Mouse (Mus musculus): ENCODE measurements at regions not wholly inside any gene's neighbourhood (a gene's known extent, or its start where the extent isn't known, plus 50 kb on each side); places are given as distances from the start of the nearest gene placed in this dataset.

DNA sequence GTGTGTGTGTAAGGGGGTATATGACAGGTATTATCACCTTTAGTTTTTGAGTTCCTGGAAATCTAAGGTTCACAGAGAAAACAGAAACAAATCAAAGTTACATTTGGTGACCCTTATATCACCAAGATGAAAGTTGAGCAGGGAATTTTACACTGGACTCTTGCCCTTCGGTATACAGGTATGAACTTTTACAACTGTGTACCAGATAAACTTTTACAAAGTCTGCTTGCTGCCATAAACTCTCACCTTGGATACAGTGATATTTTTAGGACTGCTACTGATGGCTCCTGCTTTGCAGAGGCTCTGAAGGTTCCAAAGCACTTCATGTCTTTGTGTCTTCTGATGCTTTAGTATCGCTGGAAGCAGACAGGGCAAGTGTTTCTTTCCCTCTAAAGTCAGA is 461.3 kb upstream of the Smarca2 start:
- Histone ChIP-seq H3K4me3 (replicated peaks) (no peak overlapping the region), H3K4me2 (replicated peaks) (no peak overlapping the region), H3K27me3 (no peaks in the 10 kb centered on the region), H3K9me3 (no peaks in the 10 kb centered on the region), H3K27ac (no peak overlapping the region), H3K9ac (replicated peaks) (no peak overlapping the region), H3K36me3 (no peaks in the 10 kb centered on the region), H3K4me1 (replicated peaks) (peaks cover 12% of the 10 kb centered on the region; the same call in 1 of the 2 replicates)
- 93% methylated on average over 2 of the region's 2 CpGs for WGBS
- no peak for ATAC-seq

DNA sequence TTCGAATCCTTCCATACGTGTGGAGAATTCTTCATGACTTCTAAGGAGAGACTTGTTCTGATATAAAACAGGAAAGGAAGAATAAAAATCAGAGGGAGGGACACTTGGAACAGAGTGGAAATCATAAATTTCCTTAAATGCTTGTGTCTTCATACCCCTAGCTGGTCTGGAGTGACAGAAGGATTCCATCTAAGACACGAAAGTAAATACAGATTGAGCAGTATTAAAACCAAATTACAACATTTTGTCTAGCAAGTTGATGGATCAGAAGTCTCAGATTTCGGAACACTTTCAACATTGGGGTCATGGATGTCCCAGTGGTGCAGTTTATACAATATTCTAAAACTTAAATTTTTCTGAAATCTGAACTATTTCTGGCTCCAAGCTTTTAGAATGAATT is 453.6 kb upstream of the Smarca2 start:
- ATAC-seq, result no peak
- Histone ChIP-seq H3K4me1 (replicated peaks) (no peaks in the 10 kb centered on the region), H3K36me3 (no peaks in the 10 kb centered on the region), H3K4me3 (replicated peaks) (no peak overlapping the region), H3K9me3 (no peaks in the 10 kb centered on the region), H3K27ac (no peak overlapping the region), H3K4me2 (replicated peaks) (no peak overlapping the region), H3K27me3 (no peaks in the 10 kb centered on the region), H3K9ac (replicated peaks) (no peak overlapping the region)
- WGBS, result 87% methylated on average over 4 of the region's 4 CpGs

DNA sequence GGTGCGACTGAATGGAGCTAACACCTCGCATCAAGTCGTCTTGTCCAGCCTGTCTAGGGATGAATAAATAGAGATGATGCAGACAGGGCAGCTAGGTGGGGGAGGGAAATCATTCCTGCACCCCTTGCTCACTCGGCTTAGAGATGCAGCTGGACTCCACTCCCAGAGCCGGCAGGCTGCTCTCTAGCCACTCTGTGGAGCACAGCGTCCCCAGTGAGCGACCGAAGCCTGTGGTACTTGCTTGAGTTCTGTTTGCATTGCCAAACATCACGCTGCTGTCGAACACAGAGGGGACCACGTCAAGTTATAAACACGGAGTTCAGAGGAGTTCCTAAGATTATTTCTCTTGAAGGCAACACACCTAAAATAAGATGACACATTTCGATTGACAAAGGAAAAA is 439.9 kb upstream of the Smarca2 start:
- 0 out of 2 replicates have a peak, but pooled peaks have one; percentile 14 for ATAC-seq
- Histone ChIP-seq H3K4me3 (replicated peaks) (0 out of 2 replicates have a peak overlapping the region, but pooled peaks have one; percentile 1), H3K27ac (no peak overlapping the region), H3K4me1 (replicated peaks) (peaks cover 6% of the 10 kb centered on the region), H3K4me2 (replicated peaks) (peak overlapping the region; percentile 43), H3K27me3 (no peaks in the 10 kb centered on the region), H3K9ac (replicated peaks) (no peak overlapping the region), H3K9me3 (no peaks in the 10 kb centered on the region), H3K36me3 (no peaks in the 10 kb centered on the region)
- 28% methylated on average over 13 of the region's 13 CpGs for WGBS

DNA sequence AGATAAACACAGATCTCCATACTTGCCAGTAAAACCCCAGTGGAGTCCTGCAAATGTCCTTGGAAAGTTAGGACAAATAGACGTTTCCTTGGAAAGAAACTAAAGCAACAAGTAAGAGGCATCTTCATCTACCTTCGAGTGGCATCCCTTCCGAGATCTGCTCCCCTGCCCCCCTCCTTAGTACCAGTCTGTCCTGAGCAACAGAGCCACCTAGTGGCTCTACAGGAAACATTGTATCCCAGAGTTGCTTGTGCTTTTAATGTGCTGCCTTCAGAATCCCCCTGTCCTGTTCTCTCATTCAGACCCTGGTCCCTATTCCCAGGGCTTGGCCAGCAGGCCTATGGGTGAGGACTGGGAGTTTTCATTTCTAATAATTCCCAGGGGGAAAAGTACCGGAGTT is 423.1 kb upstream of the Smarca2 start:
- no peak overlapping the region for H3K27ac ChIP-seq
- H3K27me3 ChIP-seq, result no peaks in the 10 kb centered on the region
- H3K36me3 ChIP-seq, result no peaks in the 10 kb centered on the region
- ATAC-seq, result no peak
- no peaks in the 10 kb centered on the region for H3K9me3 ChIP-seq
- WGBS, result 25% methylated on average over 4 of the region's 4 CpGs
- H3K9ac ChIP-seq (replicated peaks), result no peak overlapping the region
- no peak overlapping the region for H3K4me2 ChIP-seq (replicated peaks)
- H3K4me3 ChIP-seq (replicated peaks), result no peak overlapping the region
- no peaks in the 10 kb centered on the region for H3K4me1 ChIP-seq (replicated peaks)

DNA sequence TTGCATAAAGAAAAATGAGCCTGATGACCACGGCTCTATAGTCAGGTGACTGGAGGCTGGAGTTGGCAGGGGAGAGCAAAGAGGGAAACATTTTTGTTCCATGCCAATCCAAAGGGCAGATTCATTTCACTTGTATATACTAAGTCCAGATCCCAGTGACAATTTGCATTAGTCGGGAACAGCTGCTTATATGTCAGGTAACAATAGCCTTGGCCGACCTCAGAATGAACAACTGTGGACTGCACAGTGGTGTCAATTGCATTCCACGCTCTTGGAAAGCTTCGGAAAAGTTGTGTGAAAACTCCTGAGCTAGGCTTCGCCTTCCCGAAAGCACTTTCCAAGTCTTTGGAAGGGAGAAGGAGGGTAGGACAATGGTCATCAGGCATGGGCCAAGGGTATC is 419.8 kb upstream of the Smarca2 start:
- Histone ChIP-seq H3K36me3 (no peaks in the 10 kb centered on the region), H3K9me3 (no peaks in the 10 kb centered on the region), H3K4me1 (replicated peaks) (no peaks in the 10 kb centered on the region), H3K27me3 (no peaks in the 10 kb centered on the region), H3K27ac (no peak overlapping the region), H3K9ac (replicated peaks) (no peak overlapping the region), H3K4me2 (replicated peaks) (no peak overlapping the region), H3K4me3 (replicated peaks) (no peak overlapping the region)
- whole genome bisulfite sequencing, result 87% methylated on average over 7 of the region's 7 CpGs
- ATAC-seq, result no peak

DNA sequence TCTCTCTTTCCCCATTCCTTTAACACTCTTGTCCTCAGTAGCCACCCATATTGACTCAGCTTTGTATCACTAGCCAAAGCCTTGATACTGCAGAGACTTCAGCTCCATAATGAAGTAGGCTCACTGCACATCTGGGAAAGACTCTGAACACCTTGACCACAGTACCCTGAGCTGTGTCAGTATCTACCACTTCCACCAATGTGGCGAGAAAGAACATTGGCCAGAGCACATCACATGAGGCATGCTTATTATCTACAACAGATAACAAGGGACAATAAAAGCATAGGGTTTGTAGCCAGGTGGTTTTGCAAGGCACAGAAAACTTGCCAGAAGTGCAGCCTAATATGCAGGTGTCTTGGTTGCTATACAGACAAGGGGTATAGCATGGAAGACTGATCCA is 414.0 kb upstream of the Smarca2 start:
- Histone ChIP-seq H3K27ac (no peak overlapping the region), H3K4me3 (replicated peaks) (no peak overlapping the region), H3K9ac (replicated peaks) (no peak overlapping the region), H3K4me1 (replicated peaks) (no peaks in the 10 kb centered on the region), H3K36me3 (no peaks in the 10 kb centered on the region), H3K27me3 (no peaks in the 10 kb centered on the region), H3K4me2 (replicated peaks) (no peak overlapping the region), H3K9me3 (no peaks in the 10 kb centered on the region)
- 92% methylated on average over 1 of the region's 1 CpGs for WGBS
- no peak for ATAC-seq

DNA sequence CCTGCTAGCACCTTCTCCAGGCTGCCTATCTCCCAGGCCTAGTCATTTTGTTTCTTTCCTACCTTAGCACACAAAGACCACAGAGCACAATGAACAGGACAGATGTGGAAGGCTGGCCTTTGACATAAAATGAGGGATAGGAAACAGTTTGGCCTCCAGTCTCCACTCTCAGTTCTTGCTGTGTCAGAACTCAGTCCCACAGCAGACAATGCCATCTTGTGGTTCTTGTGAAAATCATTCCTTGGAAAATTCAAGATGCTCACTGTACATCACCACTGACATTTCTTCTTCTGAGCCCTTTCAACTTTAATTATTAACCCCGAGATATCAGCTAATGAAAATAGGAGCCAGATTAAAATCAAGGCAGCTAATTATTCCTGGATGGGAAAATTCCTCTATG is 411.2 kb upstream of the Smarca2 start:
- Histone ChIP-seq H3K4me2 (replicated peaks) (no peak overlapping the region), H3K9me3 (no peaks in the 10 kb centered on the region), H3K4me3 (replicated peaks) (no peak overlapping the region), H3K27me3 (no peaks in the 10 kb centered on the region), H3K4me1 (replicated peaks) (no peaks in the 10 kb centered on the region), H3K27ac (no peak overlapping the region), H3K36me3 (no peaks in the 10 kb centered on the region), H3K9ac (replicated peaks) (no peak overlapping the region)
- no peak for ATAC-seq
- 62% methylated on average over 1 of the region's 1 CpGs for WGBS

DNA sequence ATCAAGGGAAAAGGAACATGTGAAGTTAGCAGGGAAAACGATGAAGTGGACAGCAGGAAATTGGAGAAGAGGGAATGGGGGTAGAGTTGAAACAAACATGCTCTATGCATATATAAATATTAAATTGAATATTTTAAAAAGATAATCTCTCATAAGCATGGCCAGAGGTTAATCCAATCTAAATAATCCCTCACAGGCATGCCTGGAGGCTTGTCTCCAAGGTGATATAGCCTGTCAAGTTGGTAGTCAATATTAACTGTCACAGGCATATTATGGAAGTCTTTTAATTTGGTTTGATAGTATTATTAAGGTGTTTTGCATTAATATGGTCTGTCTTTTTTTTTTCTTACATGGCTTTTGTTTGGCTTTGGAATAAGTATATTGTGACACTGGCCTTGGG is 396.1 kb upstream of the Smarca2 start:
- WGBS, result 27% methylated on average over 1 of the region's 1 CpGs
- H3K4me3 ChIP-seq (replicated peaks), result no peak overlapping the region
- no peak overlapping the region for H3K4me2 ChIP-seq (replicated peaks)
- ATAC-seq, result peak; percentile 58; the same call in 1 of the 2 replicates
- no peaks in the 10 kb centered on the region for H3K36me3 ChIP-seq
- H3K27me3 ChIP-seq, result no peaks in the 10 kb centered on the region
- H3K4me1 ChIP-seq (replicated peaks), result no peaks in the 10 kb centered on the region
- no peak overlapping the region for H3K9ac ChIP-seq (replicated peaks)
- H3K27ac ChIP-seq, result no peak overlapping the region
- no peaks in the 10 kb centered on the region for H3K9me3 ChIP-seq

DNA sequence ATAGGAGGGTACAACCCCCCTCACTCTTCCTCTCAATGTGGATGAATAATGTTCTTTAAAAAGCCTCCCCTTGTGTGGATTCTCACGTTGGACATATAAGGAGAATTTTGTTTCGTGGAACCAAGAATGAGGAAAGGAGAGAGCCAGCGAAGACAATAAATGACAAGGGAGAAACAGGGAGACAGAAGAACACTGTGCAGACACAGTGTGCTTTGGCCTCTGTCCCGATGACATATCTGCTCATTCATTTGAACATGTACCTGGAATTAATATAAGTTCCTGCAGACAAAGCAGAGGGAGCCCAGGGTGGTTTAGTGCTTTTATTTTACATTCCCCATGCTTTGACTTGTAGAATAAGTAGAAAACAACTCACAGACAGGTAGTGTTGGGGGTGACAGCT is 370.3 kb upstream of the Smarca2 start:
- Histone ChIP-seq H3K4me3 (replicated peaks) (no peak overlapping the region), H3K27me3 (no peaks in the 10 kb centered on the region), H3K4me2 (replicated peaks) (no peak overlapping the region), H3K27ac (no peak overlapping the region), H3K9me3 (no peaks in the 10 kb centered on the region), H3K4me1 (replicated peaks) (no peaks in the 10 kb centered on the region), H3K9ac (replicated peaks) (no peak overlapping the region), H3K36me3 (no peaks in the 10 kb centered on the region)
- WGBS, result 76% methylated on average over 4 of the region's 4 CpGs
- no peak for ATAC-seq

DNA sequence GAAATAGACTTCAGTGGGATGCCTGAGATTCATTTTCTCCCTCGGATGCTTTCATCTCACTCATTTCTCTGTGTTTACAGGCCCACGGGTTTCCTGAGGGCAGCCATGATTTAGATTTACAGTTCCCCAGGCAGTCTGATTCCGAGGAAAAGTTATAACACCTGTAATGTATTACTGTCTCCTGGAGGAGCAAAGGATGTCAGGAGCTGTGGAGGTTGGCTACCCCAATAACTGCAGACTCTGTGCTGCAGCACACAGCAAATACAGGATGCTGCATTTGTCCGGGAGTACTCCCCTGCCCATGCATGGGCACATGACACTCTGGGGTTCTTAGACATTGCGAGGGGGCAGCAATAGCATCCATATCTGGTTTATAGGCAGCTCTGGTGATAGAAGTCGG is 360.8 kb upstream of the Smarca2 start:
- H3K9me3 ChIP-seq, result no peaks in the 10 kb centered on the region
- no peak overlapping the region for H3K27ac ChIP-seq
- no peak for ATAC-seq
- no peak overlapping the region for H3K4me2 ChIP-seq (replicated peaks)
- H3K4me1 ChIP-seq (replicated peaks), result no peaks in the 10 kb centered on the region
- no peak overlapping the region for H3K9ac ChIP-seq (replicated peaks)
- no peaks in the 10 kb centered on the region for H3K27me3 ChIP-seq
- no peaks in the 10 kb centered on the region for H3K36me3 ChIP-seq
- H3K4me3 ChIP-seq (replicated peaks), result no peak overlapping the region
- WGBS, result 79% methylated on average over 6 of the region's 6 CpGs

DNA sequence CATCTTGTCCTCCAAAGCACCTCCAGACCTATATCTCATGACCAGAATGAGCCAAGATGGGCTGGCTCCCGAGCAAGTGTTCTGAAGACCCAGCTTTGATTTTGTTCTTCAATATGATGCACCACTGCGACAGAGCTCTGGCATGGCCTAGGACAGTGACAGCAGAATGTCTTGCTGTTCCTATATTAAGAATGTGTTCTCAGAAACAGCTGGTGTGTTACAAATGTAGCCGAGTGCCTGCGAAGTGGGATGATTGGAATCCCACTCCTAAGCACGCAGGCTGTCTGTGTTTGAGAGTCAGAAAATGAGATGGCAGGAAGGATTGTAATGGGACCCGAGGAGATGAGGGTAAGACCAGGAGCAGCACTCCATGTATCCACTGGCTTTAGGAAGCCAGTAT is 355.1 kb upstream of the Smarca2 start:
- no peaks in the 10 kb centered on the region for H3K9me3 ChIP-seq
- H3K27me3 ChIP-seq, result no peaks in the 10 kb centered on the region
- no peak overlapping the region for H3K27ac ChIP-seq
- H3K4me2 ChIP-seq (replicated peaks), result no peak overlapping the region
- H3K36me3 ChIP-seq, result no peaks in the 10 kb centered on the region
- no peak for ATAC-seq
- H3K9ac ChIP-seq (replicated peaks), result no peak overlapping the region
- H3K4me1 ChIP-seq (replicated peaks), result no peaks in the 10 kb centered on the region
- 91% methylated on average over 6 of the region's 6 CpGs for WGBS
- no peak overlapping the region for H3K4me3 ChIP-seq (replicated peaks)

DNA sequence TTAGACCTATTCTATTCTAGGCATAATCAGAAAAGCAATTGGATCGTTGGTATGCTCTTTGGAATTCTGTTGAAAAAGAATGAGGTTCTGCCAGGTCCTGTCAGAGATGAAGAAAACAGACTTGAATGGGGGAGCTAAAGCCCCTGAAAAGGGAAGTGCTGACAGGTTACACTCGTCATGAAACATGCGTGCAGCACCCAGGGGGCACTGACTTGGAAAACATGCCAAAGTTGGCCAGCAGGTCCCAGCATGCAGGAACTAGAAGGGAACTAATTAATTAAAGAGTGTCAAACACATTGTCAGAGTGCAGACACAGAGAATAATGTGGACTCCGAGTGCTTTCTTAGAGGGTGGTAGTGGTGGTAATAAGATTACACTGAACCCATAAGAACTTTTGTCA is 346.2 kb upstream of the Smarca2 start:
- 36% methylated on average over 4 of the region's 4 CpGs for WGBS
- H3K4me2 ChIP-seq (replicated peaks), result no peak overlapping the region
- no peaks in the 10 kb centered on the region for H3K9me3 ChIP-seq
- H3K9ac ChIP-seq (replicated peaks), result no peak overlapping the region
- ATAC-seq, result no peak
- H3K27me3 ChIP-seq, result no peaks in the 10 kb centered on the region
- peaks cover 4% of the 10 kb centered on the region; the same call in 1 of the 2 replicates for H3K4me1 ChIP-seq (replicated peaks)
- H3K4me3 ChIP-seq (replicated peaks), result no peak overlapping the region
- no peaks in the 10 kb centered on the region for H3K36me3 ChIP-seq
- no peak overlapping the region for H3K27ac ChIP-seq

DNA sequence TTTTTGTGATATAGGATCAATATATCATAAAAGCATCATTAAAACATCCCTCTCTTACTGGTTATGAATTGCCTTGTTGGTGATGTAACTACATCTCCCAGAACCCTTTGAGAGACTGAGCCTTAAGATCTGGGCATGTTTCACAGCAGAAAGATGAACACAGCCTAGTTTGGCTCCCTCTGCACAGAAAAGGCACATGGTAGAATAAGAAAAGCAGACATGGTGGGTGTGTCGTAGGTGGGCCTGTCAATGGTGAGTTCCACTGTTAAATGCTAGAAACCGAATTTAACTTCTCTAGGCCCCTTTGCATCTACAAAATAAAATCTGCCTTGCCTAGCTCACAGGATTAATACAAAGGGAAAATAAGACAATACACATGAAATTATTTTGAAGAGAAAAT is 343.3 kb upstream of the Smarca2 start:
- no peak overlapping the region for H3K9ac ChIP-seq (replicated peaks)
- H3K27ac ChIP-seq, result no peak overlapping the region
- 89% methylated on average over 2 of the region's 2 CpGs for WGBS
- H3K4me2 ChIP-seq (replicated peaks), result no peak overlapping the region
- no peaks in the 10 kb centered on the region for H3K36me3 ChIP-seq
- no peak overlapping the region for H3K4me3 ChIP-seq (replicated peaks)
- no peaks in the 10 kb centered on the region for H3K9me3 ChIP-seq
- no peak for ATAC-seq
- H3K27me3 ChIP-seq, result no peaks in the 10 kb centered on the region
- H3K4me1 ChIP-seq (replicated peaks), result peaks cover 4% of the 10 kb centered on the region; the same call in 1 of the 2 replicates

Measured in midbrain, embryonic 13.5 days (tissue).